Mouse (Mus musculus) mouse embryonic stem cell (cell line): ENCODE data around the gene Ubox5.

Source experiments
- in situ Hi-C, 2 experiments: fragments of 300-500 bp; cut with MboI; formaldehyde crosslinking; loops; 1 replicate in 1 of 2; 3 replicates in 1 of 2; pipeline ENCODE4 v1.14.3; 2019 to 2020; ENCODE audit warnings: low sequenced_read_pairs in 2 of 2, low pct_unique_long_range_greater_than_20kb in 1 of 2, mixed read lengths in 1 of 2; ENCODE audit not compliant: unreplicated experiment in 1 of 2

Gene Ubox5

GRCm38 (mm10) chr2:130540266-130540665, 89.6 kb downstream of the Ubox5 start:
- in situ Hi-C loops: no loop called here
